Mouse (Mus musculus): ENCODE data around the gene Rpl23a. TPM values are rescaled to one million over a fixed set of nuclear protein-coding genes. Genes with fewer than 3 reads are reported as not detected.

Gene Rpl23a
- polyA plus RNA-seq (2017; shearing (Covaris generic)): 1,923 TPM

DNA sequence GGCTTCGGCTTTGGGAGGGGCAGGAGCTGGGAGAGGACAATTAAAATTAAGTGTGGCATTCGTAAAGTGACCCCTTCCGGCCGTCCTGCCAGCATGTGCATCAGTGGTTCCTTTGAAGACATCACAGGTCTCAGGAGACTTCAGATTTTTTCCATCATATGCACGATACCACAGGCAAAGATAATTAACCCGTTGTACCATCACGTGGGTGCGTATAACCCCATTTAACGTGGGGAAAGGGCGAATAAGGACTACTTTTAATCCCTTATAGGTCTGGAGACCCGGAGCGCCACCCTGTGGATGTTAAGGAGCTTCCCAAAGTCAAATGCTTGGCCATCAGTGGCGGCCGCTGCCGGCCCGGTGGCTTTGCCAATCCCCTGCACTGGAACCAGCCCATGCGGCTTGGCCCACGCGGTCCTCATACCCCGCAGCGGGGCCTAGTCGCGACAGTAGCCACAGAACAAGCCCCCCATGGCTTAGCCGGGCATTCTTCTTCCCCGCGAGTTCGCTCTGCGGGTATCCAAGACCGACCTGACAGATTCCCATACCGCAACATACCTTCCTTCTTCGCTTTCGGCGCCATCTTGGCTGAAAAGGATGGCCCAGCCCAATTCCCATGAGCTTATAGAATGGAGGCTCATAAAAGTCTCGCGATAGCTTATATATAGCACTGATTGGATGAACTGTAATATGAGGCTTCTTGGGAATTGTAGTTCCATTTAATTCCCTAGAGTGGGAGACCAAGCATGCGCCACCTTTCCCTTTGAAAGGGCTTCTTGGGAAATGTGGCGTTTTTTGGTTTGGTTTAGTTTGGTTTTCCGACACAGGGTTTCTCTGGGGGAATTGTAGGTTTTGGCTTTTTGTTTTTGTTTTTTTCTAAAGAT, at the start of gene Rpl23a:
TSS of gene Rpl23a (minus strand) at position 624 of the 884 bp plus-strand sequence.

DNA sequence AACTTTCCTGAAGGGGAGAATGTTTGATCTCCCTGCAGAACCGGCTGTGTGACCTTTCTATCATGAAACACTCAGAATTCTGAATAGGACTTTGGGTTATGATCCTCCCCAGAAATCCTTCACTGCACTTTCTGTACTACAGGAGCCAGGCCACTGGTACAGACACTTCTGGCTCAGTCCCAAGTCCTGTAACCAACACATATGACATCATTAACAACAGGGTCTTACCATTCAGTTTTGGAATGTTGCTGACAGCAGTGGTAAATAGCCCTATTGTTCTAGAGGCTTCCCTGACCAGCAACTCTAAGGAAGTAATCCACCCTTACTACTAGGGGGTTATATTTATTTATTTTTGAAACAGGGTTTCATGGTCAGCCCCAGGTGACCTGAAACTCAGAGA, 9.7 kb upstream of the Rpl23a start, which contains the start of gene Proca1:
TSS of gene Proca1 (plus strand) at position 280 of the 400 bp plus-strand sequence.

GRCm38 (mm10) chr11:78188331-78189233, 5.2 kb upstream of the Rpl23a start, which contains the start of gene Rab34:
Gene Rab34 (plus strand): TSS chr11:78188430.

DNA sequence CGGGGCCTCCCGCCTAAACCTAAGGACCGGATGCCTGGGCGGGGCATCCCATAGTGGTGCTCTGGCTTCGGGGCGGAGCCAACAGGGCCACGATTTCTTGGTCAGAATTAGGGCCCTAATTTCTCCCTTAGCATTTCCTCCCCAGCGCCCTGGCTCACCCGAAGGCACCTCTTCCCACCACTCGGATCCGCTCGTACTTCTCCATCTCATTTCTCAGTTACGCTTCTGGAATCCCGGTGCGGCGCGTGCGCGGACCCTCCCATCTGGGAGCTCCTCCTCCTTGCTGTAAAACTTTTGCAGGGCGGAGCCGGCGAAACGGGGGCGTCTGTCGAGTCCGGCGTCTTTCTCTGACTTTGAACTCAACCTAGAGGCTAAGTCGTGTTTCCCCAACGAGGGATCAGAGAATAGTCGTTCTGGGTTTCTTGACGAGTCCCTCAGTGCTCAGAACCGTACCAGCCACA, 7.0 kb downstream of the Rpl23a start, which contains the start of the genes Nek8 and Tlcd1:
TSS of gene Nek8 (minus strand) at position 274 of the 461 bp plus-strand sequence.
TSS of gene Tlcd1 (plus strand) at position 310 of the 461 bp plus-strand sequence.

DNA sequence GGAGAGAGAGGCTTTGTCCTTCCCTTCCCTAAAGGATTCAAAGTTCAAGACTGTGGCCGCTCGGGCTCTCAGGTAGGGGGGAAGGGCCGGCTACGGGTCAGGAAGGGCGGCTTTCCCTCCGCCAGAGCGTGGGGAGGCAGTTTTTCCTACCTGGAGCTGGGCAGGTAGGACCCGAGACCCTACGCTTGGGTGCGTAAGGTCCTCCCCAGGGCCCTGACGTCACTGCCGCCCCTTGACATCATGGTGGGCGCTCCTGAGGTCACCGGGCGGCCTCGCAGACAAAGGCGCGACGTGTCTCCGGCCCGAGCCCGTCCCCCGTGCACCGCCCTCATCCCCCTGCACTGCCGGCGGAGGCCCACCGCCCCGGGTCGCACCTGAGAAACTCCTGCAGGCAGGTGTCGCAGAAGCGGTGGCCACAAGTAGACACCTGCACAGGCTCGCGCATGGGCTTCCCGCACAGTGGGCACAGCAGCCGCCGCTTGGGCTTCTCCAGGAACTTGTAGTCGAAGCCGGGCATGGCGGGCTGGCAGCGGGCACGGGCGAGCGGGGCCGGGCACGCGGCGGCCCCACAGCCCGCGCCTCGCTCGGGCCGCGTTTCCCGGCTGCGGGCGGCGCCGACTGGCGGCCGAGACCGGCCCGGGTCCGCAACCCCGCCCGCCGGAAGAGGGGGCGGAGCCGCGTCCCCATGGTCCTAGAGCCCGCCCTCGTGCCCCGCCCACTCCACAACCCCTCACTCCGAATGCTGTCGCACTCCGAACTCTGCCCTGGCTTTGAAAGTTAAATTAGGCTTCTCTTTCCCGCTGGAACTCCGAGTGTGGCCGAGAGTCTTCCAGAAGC, 18.2 kb downstream of the Rpl23a start, which contains the start of gene Traf4:
TSS of gene Traf4 (minus strand) at position 666 of the 837 bp plus-strand sequence.

Other genes with a start within 250 kb of the Rpl23a start
- 22.2 TPM for gene Phf12, start 200.8 kb downstream of the Rpl23a start, polyA plus RNA-seq (2017; shearing (Covaris generic))
- 1.2 TPM for gene Dhrs13, start 151.3 kb downstream of the Rpl23a start, polyA plus RNA-seq (2017; shearing (Covaris generic))
- gene Flot2, start 145.7 kb downstream of the Rpl23a start, polyA plus RNA-seq (2017; shearing (Covaris generic)): 20.2 TPM
- 44.0 TPM for gene Eral1, start 103.2 kb downstream of the Rpl23a start, polyA plus RNA-seq (2017; shearing (Covaris generic))
- gene Fam222b, start 88.9 kb downstream of the Rpl23a start, polyA plus RNA-seq (2017; shearing (Covaris generic)): 29.0 TPM
- gene Traf4, start 18.0 kb downstream of the Rpl23a start, polyA plus RNA-seq (2017; shearing (Covaris generic)): 4.5 TPM
- 17.1 TPM for gene Nek8, start 6.9 kb downstream of the Rpl23a start, polyA plus RNA-seq (2017; shearing (Covaris generic))
- 3.4 TPM for gene Tlcd1, start 6.9 kb downstream of the Rpl23a start, polyA plus RNA-seq (2017; shearing (Covaris generic))
- gene Rab34, start 4.8 kb upstream of the Rpl23a start, polyA plus RNA-seq (2017; shearing (Covaris generic)): not detected
- 1.3 TPM for gene Proca1, start 9.8 kb upstream of the Rpl23a start, polyA plus RNA-seq (2017; shearing (Covaris generic))
- 106 TPM for gene Sdf2, start 62.2 kb upstream of the Rpl23a start, polyA plus RNA-seq (2017; shearing (Covaris generic))
- 52.2 TPM for gene Supt6, start 62.4 kb upstream of the Rpl23a start, polyA plus RNA-seq (2017; shearing (Covaris generic))
- gene 2610507B11Rik, start 78.2 kb upstream of the Rpl23a start, polyA plus RNA-seq (2017; shearing (Covaris generic)): 74.7 TPM
- gene BC030499, start 107.3 kb upstream of the Rpl23a start, polyA plus RNA-seq (2017; shearing (Covaris generic)): 0.38 TPM
- gene Spag5, start 117.9 kb upstream of the Rpl23a start, polyA plus RNA-seq (2017; shearing (Covaris generic)): 2.2 TPM
- 14.5 TPM for gene Aldoc, start 139.4 kb upstream of the Rpl23a start, polyA plus RNA-seq (2017; shearing (Covaris generic))
- 136 TPM for gene Pigs, start 144.8 kb upstream of the Rpl23a start, polyA plus RNA-seq (2017; shearing (Covaris generic))
- 18.6 TPM for gene Unc119, start 159.9 kb upstream of the Rpl23a start, polyA plus RNA-seq (2017; shearing (Covaris generic))
- not detected for gene Foxn1, start 203.0 kb upstream of the Rpl23a start, polyA plus RNA-seq (2017; shearing (Covaris generic))
- not detected for gene Slc13a2, start 238.6 kb upstream of the Rpl23a start, polyA plus RNA-seq (2017; shearing (Covaris generic))